Mouse (Mus musculus): Measurements from ENCODE around the gene Capg. TPM values are rescaled to one million over a fixed set of nuclear protein-coding genes. Genes with fewer than 3 reads are reported as not detected.
A peak's percentile ranks its signal among the peaks of the same experiment; 100 is the strongest.

The Capg gene
- total and polyA plus RNA-seq, 3 experiments = 241 to 283 TPM; not detected in 1

DNA sequence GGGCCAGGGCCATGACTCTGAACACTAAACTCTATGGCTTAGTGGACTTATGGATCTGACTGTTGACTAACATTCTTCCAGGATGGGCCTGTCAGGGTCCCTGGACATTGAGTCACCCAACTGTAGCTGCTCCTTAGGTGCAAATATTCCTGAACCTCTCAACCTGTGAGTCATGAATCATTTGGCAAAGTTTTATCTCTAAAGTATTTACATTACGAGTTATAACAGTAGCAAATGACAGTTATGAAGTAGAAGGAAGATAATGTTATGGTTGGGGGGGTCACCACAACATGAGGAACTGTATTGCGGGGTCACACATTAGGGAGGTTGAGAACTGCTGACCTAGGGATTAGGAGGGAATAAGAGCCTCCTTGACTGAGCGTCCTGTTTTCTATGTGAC lies 3.7 kb downstream of the Capg start:
- Histone ChIP-seq H3K9ac (ENCODE audit: control insufficient read depth, low read depth, low read length, poor library complexity, severe bottlenecking) (peak overlapping the region; percentile 66), H3K4me1 (ENCODE audit: control insufficient read depth in 1 of 2, insufficient read depth in 2 of 2, low read length in 2 of 2) (peaks cover 28 to 63% of the 10 kb centered on the region in 2 experiments), H3K9me3 (replicated peaks; ENCODE audit: insufficient read depth, low read length) (no peaks in the 10 kb centered on the region), H3K79me2 (ENCODE audit: control insufficient read depth, insufficient read depth, low read length, poor library complexity) (peaks cover 23% of the 10 kb centered on the region), H3K27me3 (ENCODE audit: control insufficient read depth in 1 of 2, insufficient read depth in 2 of 2, low read length in 2 of 2) (no peaks in the 10 kb centered on the region), H3K4me3 (ENCODE audit: control insufficient read depth in 1 of 2, insufficient read depth in 1 of 2, low read depth in 2 of 2, low read length in 2 of 2) (peak overlapping the region in 1 of 2 experiments; percentile 2; a peak in 1 of 4 replicates), H3K36me3 (ENCODE audit: control insufficient read depth in 1 of 2, insufficient read depth in 2 of 2, low read length in 2 of 2) (peaks cover 0 to 41% of the 10 kb centered on the region in 2 experiments; a peak in 2 of 4 replicates), H3K27ac (ENCODE audit: control insufficient read depth, low read depth, low read length) (peak overlapping the region; percentile 93)
- DNase-seq (ENCODE audit: low read depth, low spot score) = peak; percentile 69
- peak; percentile 66; the same call in 1 of the 2 replicates for TF ChIP-seq GATA1 (IDR thresholded peaks at IDR 0.05; ENCODE audit: low read depth, low read length)
- peak; percentile 37 for TF ChIP-seq NELFE (IDR thresholded peaks at IDR 0.05; ENCODE audit: low read depth, low read length)
- no peak for TF ChIP-seq ZC3H11A (IDR thresholded peaks at IDR 0.05; ENCODE audit: low read depth, low read length)
- TF ChIP-seq BHLHE40 (IDR thresholded peaks at IDR 0.05; ENCODE audit: borderline replicate concordance, low read depth, low read length) = peak; percentile 33; the same call in 1 of the 2 replicates
- peak; percentile 75 for TF ChIP-seq JUND (IDR thresholded peaks at IDR 0.05; ENCODE audit: low read depth, low read length)
- peak; percentile 50; the same call in 1 of the 2 replicates for TF ChIP-seq RCOR1 (IDR thresholded peaks at IDR 0.05; ENCODE audit: low read depth, low read length)
- TF ChIP-seq MYC (IDR thresholded peaks at IDR 0.05; ENCODE audit: low read depth, low read length) = peak; percentile 50; the same call in 1 of the 2 replicates
- no peak for TF ChIP-seq GABPA (IDR thresholded peaks at IDR 0.05; ENCODE audit: low read depth, low read length)
- TF ChIP-seq ETS1 (IDR thresholded peaks at IDR 0.05; ENCODE audit: low read depth, low read length) = peak; percentile 88
- no peak for TF ChIP-seq POLR2AphosphoS2 (IDR thresholded peaks at IDR 0.05; ENCODE audit: low read length)
- 0 out of 2 replicates have a peak, but pooled peaks have one; percentile 39 for TF ChIP-seq TBP (IDR thresholded peaks at IDR 0.05; ENCODE audit: low read depth, low read length)
- TF ChIP-seq MAFK (IDR thresholded peaks at IDR 0.05; ENCODE audit: borderline replicate concordance, low read depth, low read length) = 0 out of 2 replicates have a peak, but pooled peaks have one; percentile 21
- TF ChIP-seq ZMIZ1 (IDR thresholded peaks at IDR 0.05; ENCODE audit: low read depth, low read length) = no peak
- TF ChIP-seq MAX (IDR thresholded peaks at IDR 0.05; ENCODE audit: low read length) = no peak
- no peak for TF ChIP-seq UBTF (IDR thresholded peaks at IDR 0.05; ENCODE audit: borderline replicate concordance, insufficient read depth, low read depth, low read length)
- TF ChIP-seq KAT2A (conservative IDR thresholded peaks at IDR 0.05; ENCODE audit: low read depth, low read length) = no peak
- TF ChIP-seq SIN3A (IDR thresholded peaks at IDR 0.05; ENCODE audit: low read length) = peak; percentile 75
- TF ChIP-seq ELF1 (IDR thresholded peaks at IDR 0.05; ENCODE audit: low read depth, low read length) = 0 out of 2 replicates have a peak, but pooled peaks have one; percentile 12
- TF ChIP-seq MEF2A (IDR thresholded peaks at IDR 0.05; ENCODE audit: extremely low read depth, insufficient replicate concordance, low read depth, low read length, poor library complexity, severe bottlenecking) = no peak
- TF ChIP-seq EP300 (IDR thresholded peaks at IDR 0.05; ENCODE audit: low read depth in 1 of 2, low read length in 2 of 2) = peak; percentile 89 to 95
- TF ChIP-seq TCF12 (IDR thresholded peaks at IDR 0.05; ENCODE audit: low read depth, low read length) = peak; percentile 63
- peak; percentile 93 for TF ChIP-seq MYB (IDR thresholded peaks at IDR 0.05; ENCODE audit: low read depth, low read length)
